Mouse (Mus musculus) lung, adult 2 months (tissue): ENCODE data around the gene Eif2s3x.

Source experiments
- CTCF ChIP-seq: fragments of 200-500 bp; IDR thresholded peaks from 2 replicates; pipeline ENCODE4 v1.5.1; 2011; ENCODE audit warnings: mild to moderate bottlenecking, low read length, control low read depth; ENCODE audit not compliant: insufficient read depth
- POLR2A ChIP-seq: fragments of 200-500 bp; IDR thresholded peaks from 2 replicates; pipeline ENCODE4 v1.6.1; 2011; ENCODE audit warnings: low read depth, mild to moderate bottlenecking, control low read depth, low read length, borderline replicate concordance; ENCODE audit errors: extremely low read depth

- TF ChIP-seq POLR2A: no peak
- TF ChIP-seq CTCF: peak; percentile 7; the same call in 1 of the 2 replicates
Observed at GRCm38 (mm10) chrX:94185156-94185555, 27.5 kb downstream of the Eif2s3x start.
